15 mouse cellular contexts compared by ENCODE assay signal in genomic region chr4:141236856-141237255, GRCm38 (mm10). TPM values are rescaled to one million over a fixed set of nuclear protein-coding genes. Genes with fewer than 3 reads are reported as not detected.
"Had no signal": no experiment of that assay in that cellular context is flagged by ENCODE, and none has a peak within 500 bp of the region (broad histone marks: within the 10 kb centered on the region; RNA-seq: fewer than 3 reads in every experiment).

No protein-coding gene starts in this region.

- H3K36me3 ChIP-seq: kidney, embryonic 15.5 days; limb, embryonic 15.5 days; liver, embryonic 13.5 days; midbrain, embryonic 12.5 days; neural tube, embryonic 12.5 days had no signal

- H3K4me2 ChIP-seq: kidney, embryonic 15.5 days; limb, embryonic 15.5 days; liver, embryonic 13.5 days; midbrain, embryonic 12.5 days; neural tube, embryonic 12.5 days had no signal

- H3K9ac ChIP-seq: kidney, embryonic 15.5 days; limb, embryonic 15.5 days; liver, embryonic 13.5 days; liver, postnatal 0 days; midbrain, embryonic 12.5 days; neural tube, embryonic 12.5 days had no signal

- H3K4me3 ChIP-seq: kidney, embryonic 15.5 days; limb, embryonic 15.5 days; liver, embryonic 13.5 days; midbrain, embryonic 12.5 days; neural tube, embryonic 12.5 days had no signal

- ATAC-seq: liver, postnatal 0 days had no signal

- H3K27ac ChIP-seq: kidney, embryonic 15.5 days; limb, embryonic 15.5 days; liver, embryonic 13.5 days; midbrain, embryonic 12.5 days; neural tube, embryonic 12.5 days had no signal

- H3K9me3 ChIP-seq: kidney, embryonic 15.5 days; limb, embryonic 15.5 days; liver, embryonic 13.5 days; midbrain, embryonic 12.5 days; neural tube, embryonic 12.5 days had no signal

- DNase-seq: kidney, adult 2 months; kidney, postnatal 14 days; liver, embryonic 13.5 days; liver, postnatal 0 days; lung, postnatal 4 days; right cerebral cortex, postnatal 4 days; spleen, adult 18-20 months; thymus, adult 18-20 months; thymus, postnatal 14 days had no signal

RNA-seq across cellular contexts. Expression of gene Arhgef19, which starts 2.4 kb away (rescaled TPM):
- total RNA-seq: megakaryocyte-erythroid progenitor cell, adult 5-6 weeks; neutrophil, adult 5-6 weeks had no signal
